Mouse (Mus musculus) intestine, postnatal 0 days (tissue): Measurements from ENCODE around the gene Fgfr2. TPM values are rescaled to one million over a fixed set of nuclear protein-coding genes. Genes with fewer than 3 reads are reported as not detected.

Source experiments
- ATAC-seq: fragments of 200-750 bp; cut with Nextera tagmentation; 2 replicates; pipeline ENCODE4 v1.8.0; 2017; ENCODE audit warnings: mild to moderate bottlenecking, moderate TSS enrichment, moderate library complexity
- H3K27ac ChIP-seq: fragments of 300-500 bp; sonication (generic); 2 replicates; pipeline ENCODE4 v1.5.1; 2014; ENCODE audit warnings: mild to moderate bottlenecking, low read depth, low read length, moderate library complexity
- H3K27me3 ChIP-seq: fragments of 300-500 bp; sonication (generic); replicated peaks from 2 replicates; pipeline ENCODE4 v1.6.1; 2014; ENCODE audit warnings: low read length, mixed read lengths; ENCODE audit not compliant: control insufficient read depth, insufficient read depth
- H3K36me3 ChIP-seq: fragments of 300-500 bp; sonication (generic); 2 replicates; pipeline ENCODE4 v1.6.1; 2014; ENCODE audit warnings: mild to moderate bottlenecking, moderate library complexity; ENCODE audit not compliant: control insufficient read depth, insufficient read depth
- H3K4me1 ChIP-seq: fragments of 300-500 bp; sonication (generic); replicated peaks from 2 replicates; pipeline ENCODE4 v1.6.1; 2014; ENCODE audit warnings: antibody characterized with exemption, low read length, mixed read lengths; ENCODE audit not compliant: control insufficient read depth, insufficient read depth
- H3K4me2 ChIP-seq: fragments of 300-500 bp; sonication (generic); replicated peaks from 2 replicates; pipeline ENCODE4 v1.6.1; 2014; ENCODE audit warnings: low read depth, mild to moderate bottlenecking, moderate library complexity
- H3K4me3 ChIP-seq: fragments of 300-500 bp; sonication (generic); 2 replicates; pipeline ENCODE4 v1.5.1; 2014; ENCODE audit warnings: low read depth, low read length
- H3K9ac ChIP-seq: fragments of 300-500 bp; sonication (generic); 2 replicates; pipeline ENCODE4 v1.6.1; 2014; ENCODE audit warnings: mild to moderate bottlenecking, low read depth, low read length
- H3K9me3 ChIP-seq: fragments of 300-500 bp; sonication (generic); 2 replicates; pipeline ENCODE4 v1.6.1; 2016; ENCODE audit warnings: mixed run types; ENCODE audit not compliant: control insufficient read depth
- CTCF ChIP-seq: sonication (generic); IDR thresholded peaks from 2 replicates; pipeline ENCODE4 v1.5.1; 2016; ENCODE audit warnings: low read depth, mild to moderate bottlenecking, control low read depth, antibody characterized with exemption, moderate library complexity
- WGBS: fragments of 180-500 bp; shearing (Covaris S2); extraction: QIAGEN DNeasy Blood & Tissue Kit; methylation state at CpG from one replicate; pipeline ENCODE4 v1.1.7; 2014; 5-methylcytosine and 5-hydroxymethylcytosine counted together
- polyA plus RNA-seq: library from polyadenylated mRNA; unstranded; fragments of >200 nt; fragmentation: Nextera tagmentation; extraction: Ambion mirVana; gene quantifications from 2 replicates; pipeline ENCODE4 v1.2.1, GENCODE M21; 2015

Fgfr2 gene
- polyA plus RNA-seq, 1 experiment from 2014 or later, result 29.5 TPM

GRCm38 (mm10) chr7:132377913-132378312 is 745.2 kb downstream of the Fgfr2 start:
- 66% methylated on average over 6 of the region's 6 CpGs for WGBS

DNA sequence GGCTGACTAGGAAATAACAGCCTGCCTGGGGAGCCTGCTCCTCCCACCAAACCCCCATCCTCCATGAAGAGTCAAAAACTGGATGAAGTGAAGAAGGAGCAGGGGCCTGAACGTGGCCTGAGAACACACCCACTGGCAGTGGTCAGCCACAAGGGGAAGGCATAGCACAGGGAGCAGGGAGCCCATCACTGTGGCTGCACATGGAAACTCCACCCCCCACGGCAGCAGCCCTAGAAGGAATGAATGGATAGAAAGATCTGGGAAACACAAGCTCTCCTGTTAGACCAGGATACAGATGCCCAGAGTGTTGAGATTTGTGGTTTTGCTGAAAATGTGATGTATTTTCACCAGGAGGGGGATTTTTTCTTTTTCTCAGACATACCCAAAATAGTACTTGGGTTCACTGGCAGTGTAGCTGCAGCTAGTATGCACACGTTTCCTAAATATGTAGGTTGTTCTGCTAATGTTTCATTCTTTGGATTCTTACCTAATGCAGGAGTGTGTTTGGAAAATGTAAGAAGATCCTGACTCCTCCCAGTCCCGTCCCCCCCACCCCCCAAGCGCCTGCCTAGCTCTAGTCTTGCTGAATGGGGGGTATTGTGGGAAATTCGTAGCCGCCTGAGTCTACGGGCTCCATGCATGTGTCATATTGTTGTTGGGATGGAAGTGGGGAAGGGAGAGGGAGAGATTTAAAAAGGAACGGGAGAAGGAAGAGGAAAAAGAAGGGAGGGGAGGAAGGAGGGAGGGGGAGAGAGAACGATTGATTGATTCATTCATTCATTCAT is 749.4 kb downstream of the Fgfr2 start:
- Histone ChIP-seq H3K9ac (no peak overlapping the region), H3K36me3 (no peaks in the 10 kb centered on the region), H3K27me3 (no peaks in the 10 kb centered on the region), H3K4me2 (no peak overlapping the region), H3K4me3 (no peak overlapping the region), H3K9me3 (no peaks in the 10 kb centered on the region), H3K27ac (no peak overlapping the region; the same call in 1 of the 2 replicates), H3K4me1 (no peaks in the 10 kb centered on the region)
- TF ChIP-seq CTCF, result peak; percentile 57
- ATAC-seq, result no peak
- 70% methylated on average over 10 of the region's 10 CpGs for WGBS

More at GRCm38 (mm10) chr7:132377913-132378312, 745.2 kb downstream of the Fgfr2 start:
- Histone ChIP-seq H3K27ac (no peak overlapping the region), H3K9me3 (no peaks in the 10 kb centered on the region), H3K36me3 (no peaks in the 10 kb centered on the region), H3K9ac (no peak overlapping the region), H3K4me2 (no peak overlapping the region), H3K4me1 (no peaks in the 10 kb centered on the region), H3K27me3 (no peaks in the 10 kb centered on the region), H3K4me3 (no peak overlapping the region)
- no peak for TF ChIP-seq CTCF
- ATAC-seq, result no peak

GRCm38 (mm10) chr7:132372752-132373513 is 750.2 kb downstream of the Fgfr2 start:
- no peak overlapping the region for H3K4me3 ChIP-seq
- TF ChIP-seq CTCF, result no peak
- no peak overlapping the region for H3K4me2 ChIP-seq
- no peaks in the 10 kb centered on the region for H3K4me1 ChIP-seq
- ATAC-seq, result no peak
- WGBS, result 46% methylated on average over 17 of the region's 17 CpGs
- no peak overlapping the region; the same call in 1 of the 2 replicates for H3K27ac ChIP-seq
- H3K9me3 ChIP-seq, result no peaks in the 10 kb centered on the region
- no peaks in the 10 kb centered on the region for H3K27me3 ChIP-seq
- H3K9ac ChIP-seq, result no peak overlapping the region
- H3K36me3 ChIP-seq, result no peaks in the 10 kb centered on the region

DNA sequence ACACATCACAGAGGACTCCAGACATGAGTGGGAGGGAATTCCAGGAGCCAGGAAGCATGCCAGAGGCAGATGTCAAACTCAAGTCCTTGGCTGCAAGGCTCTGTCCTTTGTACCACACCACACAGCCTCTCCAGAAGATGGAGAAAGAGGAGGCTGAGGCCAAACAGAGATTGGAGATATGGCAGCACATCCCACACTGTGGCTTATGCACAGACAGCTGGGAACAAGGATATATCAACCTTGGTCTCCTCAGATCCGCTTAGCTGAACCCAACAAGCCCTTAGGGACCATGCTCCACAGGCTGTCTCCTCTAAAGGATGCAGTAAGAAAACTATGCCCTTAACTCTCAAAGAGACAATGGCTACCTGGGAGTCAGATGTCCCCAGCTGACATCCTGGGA is 751.3 kb downstream of the Fgfr2 start:
- Histone ChIP-seq H3K36me3 (no peaks in the 10 kb centered on the region), H3K27ac (no peak overlapping the region), H3K9me3 (no peaks in the 10 kb centered on the region), H3K4me3 (no peak overlapping the region), H3K4me1 (no peaks in the 10 kb centered on the region), H3K27me3 (no peaks in the 10 kb centered on the region), H3K9ac (no peak overlapping the region), H3K4me2 (no peak overlapping the region)
- no peak for TF ChIP-seq CTCF
- WGBS, result 89% methylated on average over 1 of the region's 1 CpGs
- no peak for ATAC-seq

DNA sequence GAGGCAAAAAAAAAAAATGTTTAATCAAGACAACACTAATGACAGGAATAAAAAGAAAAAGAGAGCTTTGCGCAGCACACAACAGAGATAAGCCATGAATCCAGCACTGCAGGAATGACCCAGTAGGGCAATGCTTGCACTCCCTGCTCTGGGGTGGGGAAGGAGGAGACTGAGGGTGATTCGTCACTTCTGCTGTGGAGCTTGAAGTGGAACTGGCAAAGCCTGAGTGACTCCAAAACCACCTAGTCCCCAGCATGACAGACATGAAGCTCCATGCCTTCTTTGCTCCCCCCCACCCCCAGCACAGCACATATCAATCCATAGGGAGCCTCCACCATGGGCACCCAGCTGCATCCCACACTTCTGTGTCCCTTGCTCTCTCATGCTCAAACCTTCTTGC is 753.4 kb downstream of the Fgfr2 start:
- Histone ChIP-seq H3K36me3 (no peaks in the 10 kb centered on the region), H3K27me3 (no peaks in the 10 kb centered on the region), H3K4me2 (no peak overlapping the region), H3K4me3 (no peak overlapping the region), H3K4me1 (no peaks in the 10 kb centered on the region), H3K9me3 (no peaks in the 10 kb centered on the region), H3K9ac (no peak overlapping the region), H3K27ac (no peak overlapping the region)
- TF ChIP-seq CTCF, result no peak
- WGBS, result 60% methylated on average over 2 of the region's 2 CpGs
- no peak for ATAC-seq

DNA sequence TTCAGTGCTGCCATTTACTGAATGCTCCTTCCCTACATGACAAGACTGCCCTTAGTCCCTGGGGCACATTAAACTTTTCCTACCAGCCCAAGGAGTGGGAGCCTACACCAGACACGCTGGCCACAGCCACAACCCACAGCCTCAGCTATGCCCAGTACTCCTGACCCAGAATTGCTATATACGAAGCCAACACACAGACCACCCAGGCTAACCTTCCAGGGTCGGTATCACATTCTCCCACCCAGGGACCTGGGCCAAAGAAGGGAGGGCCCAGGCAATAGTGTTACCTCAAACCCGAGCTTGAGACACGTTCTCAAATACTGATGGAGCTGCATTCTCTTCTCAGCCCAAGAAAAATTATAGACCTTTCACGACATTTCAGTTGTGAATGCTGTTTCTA is 754.3 kb downstream of the Fgfr2 start:
- no peaks in the 10 kb centered on the region for H3K9me3 ChIP-seq
- ATAC-seq, result no peak
- H3K4me1 ChIP-seq, result no peaks in the 10 kb centered on the region
- no peak overlapping the region for H3K4me3 ChIP-seq
- no peak for TF ChIP-seq CTCF
- H3K36me3 ChIP-seq, result no peaks in the 10 kb centered on the region
- H3K4me2 ChIP-seq, result no peak overlapping the region
- 69% methylated on average over 6 of the region's 6 CpGs for WGBS
- H3K27me3 ChIP-seq, result no peaks in the 10 kb centered on the region
- no peak overlapping the region for H3K9ac ChIP-seq
- no peak overlapping the region for H3K27ac ChIP-seq
